Mouse (Mus musculus): Measurements from ENCODE around the gene Stx1a.
"Not testable (repeated sequence)": the region's sequence is repeated elsewhere in the genome, so short reads cannot be mapped to it uniquely, and the experiment has no call there.

DNA sequence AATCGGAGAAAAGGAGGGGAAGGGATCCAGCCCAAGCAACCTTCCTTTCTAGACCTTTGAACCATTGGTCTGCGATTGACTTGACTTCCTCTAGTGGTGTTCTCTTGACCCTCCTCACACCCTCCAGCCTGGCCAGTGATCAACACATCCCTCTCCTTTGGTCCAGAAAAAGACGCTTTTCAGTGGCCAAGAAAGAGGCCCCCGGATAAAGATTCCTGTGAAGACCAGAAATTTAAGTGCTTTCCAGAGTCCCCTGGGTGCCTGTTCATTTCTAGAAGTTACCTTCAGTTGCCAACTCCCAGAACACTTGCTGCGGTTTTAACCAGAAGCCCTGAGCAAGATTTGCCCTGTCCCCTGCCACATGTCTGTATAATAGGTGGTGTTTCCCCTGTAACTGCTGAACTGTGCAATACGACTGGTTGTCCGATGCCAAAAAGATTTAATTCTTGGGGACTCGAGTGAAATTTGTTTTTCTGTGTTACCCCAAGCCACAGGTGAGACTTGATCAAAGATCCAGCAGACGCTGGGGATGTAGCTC, 41.7 kb downstream of the Stx1a start, which contains the start of gene Bud23:
- TF ChIP-seq POLR2A (IDR thresholded peaks at IDR 0.05; ENCODE audit: borderline replicate concordance, insufficient read depth, low read length); CTCF (IDR thresholded peaks at IDR 0.05; ENCODE audit: borderline replicate concordance, insufficient read depth, low read depth, low read length): not testable (repeated sequence)
